Mouse (Mus musculus) forebrain, embryonic 16.5 days (tissue): ENCODE results near the gene Evc2. TPM values are rescaled to one million over a fixed set of nuclear protein-coding genes. Genes with fewer than 3 reads are reported as not detected.

Experiments
- ATAC-seq: fragments of 200-750 bp; cut with Nextera tagmentation; 2 replicates; pipeline ENCODE4 v1.8.0; 2017; ENCODE audit warnings: mild to moderate bottlenecking, moderate library complexity
- H3K27ac ChIP-seq: fragments of 300-500 bp; sonication (generic); 2 replicates; pipeline ENCODE4 v1.5.1; 2014; ENCODE audit warnings: low read length, control low read depth
- H3K27me3 ChIP-seq: fragments of 300-500 bp; sonication (generic); replicated peaks from 2 replicates; pipeline ENCODE4 v1.6.1; 2014; ENCODE audit warnings: low read length; ENCODE audit not compliant: control insufficient read depth, insufficient read depth
- H3K36me3 ChIP-seq: fragments of 300-500 bp; sonication (generic); 2 replicates; pipeline ENCODE4 v1.6.1; 2014; ENCODE audit not compliant: control insufficient read depth, insufficient read depth
- H3K4me1 ChIP-seq: fragments of 300-500 bp; sonication (generic); replicated peaks from 2 replicates; pipeline ENCODE4 v1.6.1; 2014; ENCODE audit warnings: low read length; ENCODE audit not compliant: control insufficient read depth, insufficient read depth
- H3K4me2 ChIP-seq: fragments of 300-500 bp; sonication (generic); 2 replicates; pipeline ENCODE4 v1.6.1; 2014; ENCODE audit warnings: mild to moderate bottlenecking, low read length, control low read depth
- H3K4me3 ChIP-seq: fragments of 300-500 bp; sonication (generic); replicated peaks from 2 replicates; pipeline ENCODE4 v1.5.1; 2014; ENCODE audit warnings: mild to moderate bottlenecking, low read length, control low read depth
- H3K9ac ChIP-seq: fragments of 300-500 bp; sonication (generic); replicated peaks from 2 replicates; pipeline ENCODE4 v1.6.1; 2014; ENCODE audit warnings: low read depth, low read length, control low read depth
- H3K9me3 ChIP-seq: fragments of 300-500 bp; sonication (generic); 2 replicates; pipeline ENCODE4 v1.6.1; 2016; ENCODE audit warnings: low read length; ENCODE audit not compliant: control insufficient read depth
- WGBS: fragments of 180-500 bp; shearing (Covaris S2); extraction: QIAGEN DNeasy Blood & Tissue Kit; methylation state at CpG from one replicate; pipeline ENCODE4 v1.1.7; 2014; 5-methylcytosine and 5-hydroxymethylcytosine counted together
- polyA plus RNA-seq: library from polyadenylated mRNA; unstranded; fragments of >200 nt; fragmentation: Nextera tagmentation; extraction: Ambion mirVana; gene quantifications from 2 replicates; pipeline ENCODE4 v1.2.1, GENCODE M21; 2015

Gene Evc2
- polyA plus RNA-seq = 6.4 and 7.2 TPM in 2 replicates

- H3K27ac ChIP-seq = no peak within 1 kb of the TSS
- H3K4me3 ChIP-seq = peak within 1 kb of the TSS; percentile 54
- ATAC-seq = peak; percentile 86
- H3K9ac ChIP-seq = peak within 1 kb of the TSS; percentile 61
- peak within 1 kb of the TSS; percentile 94 for H3K4me2 ChIP-seq
- H3K36me3 ChIP-seq = no peaks in the 10 kb centered on the region
- H3K4me1 ChIP-seq = peaks cover 22% of the 10 kb centered on the region
- H3K27me3 ChIP-seq = no peaks in the 10 kb centered on the region
- no peaks in the 10 kb centered on the region for H3K9me3 ChIP-seq
- WGBS = 0% methylated on average over 27 of the region's 27 CpGs
Observed at GRCm38 (mm10) chr5:37338288-37338687, at the start of gene Evc2. Gene Evc2 (plus strand): TSS chr5:37338499.

GRCm38 (mm10) chr5:37289236-37289635 lies 49.1 kb upstream of the Evc2 start:
- H3K36me3 ChIP-seq = peaks cover 39% of the 10 kb centered on the region
- H3K4me3 ChIP-seq = no peak overlapping the region
- H3K4me2 ChIP-seq = no peak overlapping the region
- no peaks in the 10 kb centered on the region for H3K9me3 ChIP-seq
- WGBS = 14% methylated on average over 3 of the region's 3 CpGs
- no peaks in the 10 kb centered on the region for H3K27me3 ChIP-seq
- ATAC-seq = peak; percentile 51
- H3K4me1 ChIP-seq = no peaks in the 10 kb centered on the region
- no peak overlapping the region for H3K9ac ChIP-seq
- no peak overlapping the region for H3K27ac ChIP-seq

GRCm38 (mm10) chr5:37290983-37291382 lies 47.3 kb upstream of the Evc2 start:
- Histone ChIP-seq H3K27ac (no peak overlapping the region), H3K4me2 (no peak overlapping the region), H3K4me1 (no peaks in the 10 kb centered on the region), H3K36me3 (peaks cover 34% of the 10 kb centered on the region), H3K27me3 (no peaks in the 10 kb centered on the region), H3K4me3 (no peak overlapping the region), H3K9me3 (no peaks in the 10 kb centered on the region), H3K9ac (no peak overlapping the region)
- ATAC-seq = no peak
- WGBS = 68% methylated on average over 9 of the region's 9 CpGs

GRCm38 (mm10) chr5:37296717-37297116 lies 41.6 kb upstream of the Evc2 start:
- Histone ChIP-seq H3K4me2 (no peak overlapping the region), H3K36me3 (peaks cover under 1% of the 10 kb centered on the region; the same call in 1 of the 2 replicates), H3K4me1 (peaks cover 6% of the 10 kb centered on the region), H3K9me3 (no peaks in the 10 kb centered on the region), H3K27me3 (no peaks in the 10 kb centered on the region), H3K27ac (no peak overlapping the region), H3K4me3 (no peak overlapping the region), H3K9ac (no peak overlapping the region)
- 42% methylated on average over 10 of the region's 10 CpGs for WGBS
- peak; percentile 67 for ATAC-seq

GRCm38 (mm10) chr5:37298370-37298769 lies 39.9 kb upstream of the Evc2 start:
- 24% methylated on average over 7 of the region's 7 CpGs for WGBS
- no peak overlapping the region for H3K4me3 ChIP-seq
- no peak for ATAC-seq
- H3K4me2 ChIP-seq = no peak overlapping the region
- no peaks in the 10 kb centered on the region for H3K27me3 ChIP-seq
- H3K4me1 ChIP-seq = peaks cover 6% of the 10 kb centered on the region
- H3K36me3 ChIP-seq = no peaks in the 10 kb centered on the region
- no peaks in the 10 kb centered on the region for H3K9me3 ChIP-seq
- no peak overlapping the region for H3K27ac ChIP-seq
- no peak overlapping the region for H3K9ac ChIP-seq

- no peak overlapping the region for H3K4me2 ChIP-seq
- H3K9me3 ChIP-seq = peaks cover 3% of the 10 kb centered on the region; the same call in 1 of the 2 replicates
- no peak overlapping the region for H3K27ac ChIP-seq
- H3K4me3 ChIP-seq = no peak overlapping the region
- no peaks in the 10 kb centered on the region for H3K27me3 ChIP-seq
- ATAC-seq = no peak
- no peaks in the 10 kb centered on the region for H3K4me1 ChIP-seq
- WGBS = 92% methylated on average over 9 of the region's 9 CpGs
- H3K36me3 ChIP-seq = peaks cover 3% of the 10 kb centered on the region
- no peak overlapping the region for H3K9ac ChIP-seq
Observed at GRCm38 (mm10) chr5:37310026-37310425, 28.3 kb upstream of the Evc2 start.

GRCm38 (mm10) chr5:37312980-37313722 lies 25.1 kb upstream of the Evc2 start:
- Histone ChIP-seq H3K9me3 (peaks cover 7% of the 10 kb centered on the region), H3K27me3 (no peaks in the 10 kb centered on the region), H3K27ac (no peak overlapping the region), H3K4me2 (no peak overlapping the region), H3K9ac (no peak overlapping the region), H3K36me3 (peaks cover 11% of the 10 kb centered on the region), H3K4me3 (no peak overlapping the region), H3K4me1 (no peaks in the 10 kb centered on the region)
- no peak for ATAC-seq
- WGBS = 90% methylated on average over 12 of the region's 12 CpGs

GRCm38 (mm10) chr5:37318715-37319114 lies 19.6 kb upstream of the Evc2 start:
- ATAC-seq = no peak
- no peak overlapping the region for H3K9ac ChIP-seq
- 91% methylated on average over 6 of the region's 6 CpGs for WGBS
- peaks cover 7% of the 10 kb centered on the region for H3K9me3 ChIP-seq
- no peak overlapping the region for H3K4me3 ChIP-seq
- H3K36me3 ChIP-seq = peaks cover 11% of the 10 kb centered on the region
- no peaks in the 10 kb centered on the region for H3K27me3 ChIP-seq
- H3K4me1 ChIP-seq = no peaks in the 10 kb centered on the region
- no peak overlapping the region for H3K4me2 ChIP-seq
- no peak overlapping the region for H3K27ac ChIP-seq

GRCm38 (mm10) chr5:37320174-37320573 lies 18.1 kb upstream of the Evc2 start:
- Histone ChIP-seq H3K4me1 (no peaks in the 10 kb centered on the region), H3K4me3 (no peak overlapping the region), H3K9ac (no peak overlapping the region), H3K36me3 (peaks cover 8% of the 10 kb centered on the region; the same call in 1 of the 2 replicates), H3K27ac (no peak overlapping the region), H3K4me2 (no peak overlapping the region), H3K9me3 (peaks cover 4% of the 10 kb centered on the region), H3K27me3 (no peaks in the 10 kb centered on the region)
- ATAC-seq = no peak
- 74% methylated on average over 3 of the region's 3 CpGs for WGBS
